Mouse (Mus musculus) bone marrow, adult 2 months (tissue): ENCODE data around the gene Arhgef10l.

Experiments
- CTCF ChIP-seq: fragments of 200-500 bp; IDR thresholded peaks from 2 replicates; pipeline ENCODE4 v1.5.1; 2011; ENCODE audit warnings: low read length, control low read depth; ENCODE audit not compliant: control insufficient read depth, insufficient read depth
- POLR2A ChIP-seq: fragments of 200-500 bp; IDR thresholded peaks from 2 replicates; pipeline ENCODE4 v1.6.1; 2011; ENCODE audit warnings: low read depth, mild to moderate bottlenecking, control low read depth, low read length, borderline replicate concordance; ENCODE audit not compliant: control insufficient read depth

- TF ChIP-seq CTCF (no peak), POLR2A (no peak)
Observed at GRCm38 (mm10) chr4:140662882-140663585, 2.8 kb downstream of the Arhgef10l start.
